Mouse (Mus musculus) inflammation-experienced regulatory T-cells, adult 6 months (primary cell): ENCODE data around the gene Itpr2. TPM values are rescaled to one million over a fixed set of nuclear protein-coding genes. Genes with fewer than 3 reads are reported as not detected.

Experiments used
- ATAC-seq: one replicate; pipeline ENCODE4 v1.8.0; 2017
- polyA plus RNA-seq, 3 experiments: library from polyadenylated mRNA; unstranded; fragments of 100-300 nt; shearing (Covaris generic); gene quantifications; one replicate each; pipeline ENCODE4 v1.2.1; 2017

Itpr2 gene
- polyA plus RNA-seq, 3 experiments from 2014 or later = 43.2 to 111 (median 94.9) TPM

DNA sequence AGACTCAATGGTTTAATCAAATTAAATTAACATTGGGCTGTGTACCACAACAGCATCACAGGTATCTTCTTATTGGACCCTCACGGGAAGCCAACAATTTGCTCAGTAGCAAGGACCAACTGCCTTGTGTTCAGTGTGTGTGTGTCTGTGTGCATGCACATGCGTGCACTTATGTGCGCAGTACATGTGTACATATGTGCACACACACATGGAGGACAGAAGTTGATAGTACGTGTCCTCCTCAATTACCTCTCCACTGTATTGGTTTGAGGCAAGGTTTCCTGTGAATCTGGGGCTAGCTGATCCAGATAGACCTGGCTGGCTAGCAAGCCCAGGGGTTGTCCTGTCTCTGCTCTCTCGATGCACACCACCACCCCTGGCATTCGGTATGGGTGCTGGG is 246.4 kb downstream of the Itpr2 start:
- no peak for ATAC-seq

DNA sequence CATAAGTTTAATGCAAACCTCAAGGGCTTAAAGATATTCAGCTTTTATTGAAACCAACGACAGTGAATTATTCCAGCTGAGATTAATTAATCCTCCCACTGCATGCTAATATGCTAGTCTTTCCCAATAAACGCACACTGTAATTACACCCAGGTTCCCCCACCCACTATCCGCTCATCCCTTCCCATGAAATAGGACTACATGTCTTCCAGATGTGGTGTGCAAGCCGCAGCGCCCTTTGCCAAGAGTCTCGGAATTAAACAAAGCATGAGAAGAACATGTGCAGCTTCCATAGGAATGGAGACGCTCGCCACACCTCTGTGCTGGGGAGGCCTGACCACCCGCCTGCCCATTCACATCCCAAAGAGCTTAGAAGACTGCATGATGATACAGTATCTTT is 247.1 kb downstream of the Itpr2 start:
- ATAC-seq = no peak

DNA sequence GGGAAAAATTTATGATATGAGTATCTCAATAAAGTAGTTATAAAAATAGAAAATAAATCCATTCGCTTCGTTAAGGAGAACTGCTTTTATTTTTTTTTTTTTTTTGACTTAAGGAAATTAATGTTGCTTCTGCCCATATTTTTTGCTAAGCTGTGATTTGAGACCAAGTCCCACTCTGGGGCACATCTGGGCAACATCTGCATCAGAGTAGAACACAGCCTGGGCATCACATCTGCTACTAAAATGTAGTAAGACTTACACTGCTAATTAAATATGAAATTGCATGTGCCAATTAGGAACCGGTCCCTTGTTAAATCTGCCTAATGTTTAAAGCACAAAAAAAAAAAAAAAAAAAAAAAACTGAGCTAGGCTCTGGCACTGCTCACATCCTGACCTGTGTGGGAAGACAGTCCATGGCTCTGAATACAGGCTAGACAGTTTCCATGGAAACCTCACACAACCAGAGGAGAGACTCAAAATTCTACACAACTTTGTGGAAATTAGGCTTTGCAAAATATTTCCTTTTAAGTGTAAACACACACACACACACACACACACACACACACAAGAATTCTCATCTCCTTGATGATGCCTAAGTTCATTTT is 247.7 kb downstream of the Itpr2 start:
- ATAC-seq = no peak

DNA sequence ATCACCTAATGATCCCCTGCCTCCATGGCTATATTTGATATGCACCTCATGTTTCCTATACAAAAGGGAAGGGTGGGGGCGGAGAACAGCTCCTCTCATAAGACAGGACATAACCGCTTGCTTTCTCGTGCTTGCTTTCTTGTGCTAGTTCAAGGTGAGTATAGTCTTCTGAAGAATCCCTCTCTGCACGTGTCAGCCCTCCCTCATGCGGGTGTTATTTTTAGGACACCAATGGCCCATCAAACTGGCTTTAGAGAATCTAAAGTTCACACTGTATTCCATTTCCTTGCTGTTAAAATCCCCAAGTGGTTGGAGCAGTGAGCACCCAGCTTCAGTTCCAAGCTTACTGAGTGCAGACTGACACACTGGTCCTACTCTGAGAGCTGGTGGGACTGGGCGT is 252.9 kb downstream of the Itpr2 start:
- no peak for ATAC-seq

DNA sequence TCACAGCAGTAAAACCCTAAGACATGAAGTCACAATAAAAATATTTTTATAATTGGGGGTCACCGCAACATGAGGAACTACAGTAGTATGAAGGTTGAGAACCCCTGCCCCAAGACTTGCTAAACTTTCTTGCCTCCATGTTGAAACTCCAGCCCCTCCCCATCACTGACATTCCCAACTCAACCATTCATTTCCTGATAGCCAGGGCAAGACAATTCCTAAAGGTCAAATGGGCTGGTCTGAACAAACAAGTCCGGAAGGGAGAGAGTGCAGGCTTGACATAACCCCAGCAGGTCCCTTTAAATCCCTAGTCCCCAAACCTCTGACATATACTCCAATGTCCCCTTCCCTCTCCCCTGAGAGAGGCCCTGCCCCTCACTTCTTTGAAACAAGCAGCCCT is 253.7 kb downstream of the Itpr2 start:
- no peak for ATAC-seq

DNA sequence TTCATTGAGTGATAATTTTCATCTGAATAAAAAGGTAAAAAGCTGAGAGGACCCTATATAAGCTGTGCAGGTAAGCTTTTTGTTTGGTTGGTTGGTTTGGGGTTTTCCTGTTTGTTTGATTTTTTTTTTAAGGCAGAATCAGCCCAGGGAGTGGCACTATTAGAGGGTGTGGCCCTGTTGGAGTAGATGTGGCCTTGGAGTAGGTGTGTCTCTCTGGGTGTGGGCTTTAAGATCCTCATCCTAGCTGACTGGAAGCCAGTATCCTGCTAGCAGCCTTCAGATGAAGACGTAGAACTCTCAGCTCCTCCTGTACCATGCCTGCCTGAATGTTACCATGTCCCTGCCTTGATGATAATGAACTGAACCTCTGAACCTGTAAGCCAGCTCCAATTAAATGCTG is 254.1 kb downstream of the Itpr2 start:
- no peak for ATAC-seq

DNA sequence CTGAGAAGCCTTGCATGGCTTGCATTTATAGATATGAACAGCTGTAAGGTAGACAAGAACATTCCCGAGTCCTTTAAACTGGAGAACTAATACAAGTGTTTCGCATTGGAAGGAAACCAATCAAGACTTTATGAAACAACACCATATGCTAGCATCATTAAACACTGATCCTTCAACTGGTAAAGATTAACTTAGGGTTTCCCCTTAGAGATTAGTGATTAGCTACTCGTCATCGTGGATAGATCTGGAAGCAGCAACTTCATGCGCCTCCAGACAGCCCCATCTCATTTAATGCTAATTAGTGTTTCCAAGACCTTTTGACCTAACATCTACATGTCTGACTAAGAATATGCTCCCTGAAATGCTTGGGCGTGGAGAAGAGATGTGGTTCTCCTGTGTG is 255.7 kb downstream of the Itpr2 start:
- ATAC-seq = no peak

DNA sequence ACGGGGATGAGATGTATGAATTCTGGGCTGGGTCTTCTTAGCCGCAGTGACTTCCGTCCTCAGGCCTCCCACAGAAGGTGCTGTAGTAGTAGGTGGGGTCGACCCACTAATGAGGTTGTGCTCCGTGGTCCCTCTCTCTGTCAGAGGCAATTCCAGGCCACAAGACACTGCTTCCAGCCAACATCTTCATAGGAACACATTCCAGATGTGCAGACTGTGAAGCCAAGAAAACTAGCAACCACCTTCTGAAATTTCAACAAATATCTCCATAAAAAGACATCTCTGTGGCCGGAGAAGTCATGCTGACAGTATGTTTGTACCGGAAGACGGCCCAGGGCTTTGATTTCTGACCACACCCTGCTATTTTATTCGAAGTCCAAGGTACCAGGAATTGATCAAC is 256.1 kb downstream of the Itpr2 start:
- ATAC-seq = no peak

DNA sequence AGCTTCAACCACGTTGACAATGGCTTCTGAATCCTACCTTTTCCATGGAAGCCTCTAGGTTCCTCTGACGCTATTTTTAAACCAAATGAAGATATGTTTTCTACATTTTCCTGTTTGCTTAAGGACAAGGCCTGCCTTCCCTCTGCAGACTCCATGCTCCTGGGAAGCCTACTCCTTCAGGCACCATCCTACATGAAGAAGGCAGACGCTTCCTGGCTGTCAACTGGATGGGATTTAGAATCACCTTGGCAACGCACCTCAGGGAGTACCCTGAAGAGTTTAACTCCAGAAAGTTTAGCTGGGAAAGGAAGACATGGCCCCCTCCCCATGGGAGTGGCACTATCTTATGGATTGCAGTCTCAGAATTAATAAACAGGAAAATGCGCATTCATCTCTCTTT is 259.0 kb downstream of the Itpr2 start:
- ATAC-seq = no peak

DNA sequence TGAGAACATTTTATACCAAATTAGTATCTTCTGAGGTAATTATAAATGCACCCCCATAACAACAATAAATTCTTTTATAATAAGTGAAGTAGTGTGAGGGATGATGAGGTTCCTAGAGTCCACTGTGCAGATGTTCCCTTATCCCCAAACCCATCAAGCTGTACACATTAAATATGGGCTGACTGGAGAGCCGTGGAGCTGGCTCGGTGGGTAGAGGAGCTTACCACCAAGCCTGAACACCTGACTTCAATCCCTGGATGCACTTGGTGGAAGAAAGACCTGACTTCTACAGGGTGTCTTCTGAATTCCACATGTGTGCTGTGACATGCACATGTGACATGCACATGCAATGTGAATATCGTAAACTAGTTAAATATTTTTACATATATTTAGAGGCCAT is 260.7 kb downstream of the Itpr2 start:
- ATAC-seq = no peak

DNA sequence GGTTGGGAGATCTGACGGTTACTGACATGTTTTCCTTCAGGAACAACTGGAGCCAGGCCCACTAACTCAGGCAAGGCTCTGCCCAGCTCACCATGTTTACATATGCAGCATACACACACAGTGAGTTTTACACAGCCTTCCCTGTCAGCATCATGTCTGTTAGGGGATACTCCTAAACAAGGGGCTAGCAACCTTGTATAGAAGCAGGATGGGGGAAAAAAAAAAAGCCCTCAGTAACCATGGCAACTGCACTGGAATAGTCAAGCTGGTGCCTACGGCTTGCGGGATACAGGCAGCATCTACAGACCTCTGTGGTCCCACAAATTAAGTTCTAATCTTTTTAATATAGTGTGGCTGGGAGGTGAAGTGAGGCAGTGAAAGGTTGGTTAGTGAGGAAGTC is 266.9 kb downstream of the Itpr2 start:
- no peak for ATAC-seq

DNA sequence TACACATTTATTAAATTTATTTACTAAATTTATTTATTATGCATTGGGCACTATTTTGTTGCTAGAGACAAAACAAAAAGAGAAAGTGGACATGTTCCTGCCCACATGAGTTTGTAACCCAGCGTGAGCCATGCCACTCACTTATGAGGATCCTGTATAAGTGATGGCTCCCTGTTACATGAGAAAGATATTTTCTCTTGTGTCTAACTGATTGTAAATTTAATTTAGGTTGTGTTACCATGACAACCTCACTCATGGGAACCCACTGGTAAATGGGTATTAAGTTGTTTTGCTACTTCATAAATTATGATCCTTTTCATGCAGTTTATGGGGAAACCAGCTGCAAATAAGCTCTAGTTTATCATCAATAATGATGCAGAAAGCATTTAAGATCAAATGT is 267.6 kb downstream of the Itpr2 start:
- no peak for ATAC-seq

DNA sequence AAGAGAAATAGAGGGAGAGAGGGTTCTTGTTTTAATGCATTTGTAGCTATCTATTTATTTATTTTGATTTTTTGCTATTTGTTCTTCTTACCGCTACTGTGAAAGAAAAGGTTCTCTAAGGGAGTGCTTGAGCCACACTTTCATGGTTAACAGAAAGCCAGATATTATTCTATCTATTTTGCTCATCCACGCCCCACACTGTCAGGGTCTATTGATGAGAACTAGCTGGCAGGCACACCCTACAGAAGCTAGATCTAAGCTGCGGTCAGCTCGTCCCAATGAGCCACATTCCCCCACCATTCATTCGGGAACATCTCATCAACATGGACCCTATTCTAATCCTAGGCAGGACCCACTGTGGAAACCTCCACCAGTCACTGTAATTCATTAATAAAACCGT is 271.1 kb downstream of the Itpr2 start:
- ATAC-seq = no peak

DNA sequence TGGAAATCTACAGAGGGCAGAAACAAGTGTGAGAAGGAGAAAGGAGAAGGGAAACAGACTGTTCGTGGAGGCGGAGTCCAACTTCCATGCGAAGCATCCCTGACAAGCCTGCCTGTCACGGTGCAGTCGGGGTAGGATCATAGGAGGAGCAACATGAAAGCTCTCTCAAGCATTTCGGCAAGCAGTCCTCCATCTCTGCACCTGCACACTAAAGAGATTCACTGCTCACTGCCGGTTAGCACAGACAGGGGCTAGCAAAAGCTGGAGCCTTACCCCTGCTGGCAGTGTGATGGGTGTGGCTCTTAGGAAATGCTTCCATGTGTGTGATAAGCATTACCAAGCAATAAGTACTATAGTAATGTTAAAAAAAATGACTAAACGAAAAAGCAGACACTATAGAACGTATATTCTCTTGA is 271.6 kb downstream of the Itpr2 start:
- no peak for ATAC-seq

DNA sequence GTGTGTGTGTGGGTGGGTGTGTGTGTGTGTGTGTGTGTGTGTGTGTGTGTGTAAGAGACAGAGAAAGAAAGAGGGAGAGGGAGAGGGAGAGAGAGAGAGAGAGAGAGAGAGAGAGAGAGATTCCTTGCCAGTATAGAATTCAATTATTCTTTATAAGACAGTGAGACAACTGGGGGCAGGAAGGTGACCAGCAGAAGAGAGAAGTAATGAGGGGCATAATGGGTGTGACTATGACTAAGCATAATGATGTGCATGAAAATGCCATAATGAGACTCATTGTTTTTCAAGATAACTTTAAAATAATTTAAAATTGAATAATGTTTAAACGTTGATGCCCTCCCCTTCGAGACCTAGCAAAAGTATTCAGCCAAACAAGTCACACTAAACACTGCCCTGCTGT is 272.1 kb downstream of the Itpr2 start:
- ATAC-seq = no peak

DNA sequence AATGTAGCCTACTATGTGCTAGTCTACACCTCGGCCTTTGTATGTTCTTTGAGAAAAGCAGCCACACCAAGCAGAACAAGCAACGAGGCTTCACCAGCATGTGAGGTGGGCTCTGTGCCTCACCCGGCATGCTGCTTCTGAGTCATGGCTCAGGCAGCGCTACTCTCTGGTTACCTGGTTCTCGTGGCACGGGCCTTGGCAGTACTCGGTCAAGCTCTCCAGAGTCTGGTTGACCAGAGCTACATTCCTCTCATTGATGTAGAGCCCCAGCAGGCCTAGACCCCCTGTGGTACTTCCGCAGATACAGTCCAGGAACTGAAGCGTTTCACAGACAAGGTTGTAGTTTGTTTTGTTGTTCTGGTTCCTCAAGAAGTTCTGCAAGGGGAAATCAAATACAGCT is 272.5 kb downstream of the Itpr2 start:
- no peak for ATAC-seq

DNA sequence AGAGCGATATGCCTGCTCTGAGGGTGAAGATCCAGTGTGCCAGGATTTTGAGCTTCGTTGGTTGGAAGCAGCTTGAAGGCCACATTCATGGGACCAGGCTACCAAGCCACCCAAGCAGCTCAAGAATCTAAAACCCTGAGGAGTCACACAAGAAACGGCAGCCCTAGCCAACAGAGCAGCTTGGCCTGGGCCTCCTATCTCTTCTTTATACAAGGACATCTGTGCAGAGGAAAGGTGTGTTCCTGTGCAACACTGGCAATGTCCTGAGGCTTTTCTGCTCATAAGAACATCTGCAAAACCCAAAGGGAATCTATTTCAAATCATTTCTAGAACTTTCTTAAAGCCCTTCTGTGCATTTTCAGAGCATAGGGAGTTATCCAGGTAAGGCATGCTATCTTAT is 274.0 kb downstream of the Itpr2 start:
- no peak for ATAC-seq

DNA sequence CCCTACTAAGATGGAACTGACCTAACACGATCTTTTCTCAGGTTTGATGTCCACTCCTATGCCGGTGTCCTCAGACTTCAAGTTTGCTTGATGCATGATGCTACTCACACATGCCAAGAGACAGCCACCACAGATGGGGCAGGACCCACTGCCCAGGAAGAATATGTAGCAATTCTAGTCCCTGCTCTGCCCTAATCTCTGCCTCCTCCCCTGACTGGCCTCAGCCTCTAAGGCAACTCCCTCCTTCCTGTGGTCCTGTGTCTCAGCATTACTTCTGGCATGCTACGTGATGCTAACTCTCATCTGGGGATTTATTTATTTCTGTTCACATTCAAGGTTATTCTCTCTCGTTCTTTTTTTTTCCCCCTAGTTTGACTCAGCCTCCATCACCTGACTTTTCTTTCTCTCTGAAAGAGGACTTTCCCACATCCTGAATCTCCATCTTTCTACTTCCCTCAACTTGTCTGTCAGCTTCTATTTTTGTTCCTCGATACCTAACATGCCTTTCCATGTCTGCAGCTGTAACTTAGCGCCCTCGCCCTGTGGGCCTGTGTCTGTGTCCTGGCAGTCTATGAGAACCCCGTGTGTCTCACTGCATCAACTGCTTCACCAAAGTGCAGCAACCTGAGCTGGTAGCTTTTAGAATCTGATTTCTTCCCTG is 279.5 kb downstream of the Itpr2 start:
- ATAC-seq = peak; percentile 22

DNA sequence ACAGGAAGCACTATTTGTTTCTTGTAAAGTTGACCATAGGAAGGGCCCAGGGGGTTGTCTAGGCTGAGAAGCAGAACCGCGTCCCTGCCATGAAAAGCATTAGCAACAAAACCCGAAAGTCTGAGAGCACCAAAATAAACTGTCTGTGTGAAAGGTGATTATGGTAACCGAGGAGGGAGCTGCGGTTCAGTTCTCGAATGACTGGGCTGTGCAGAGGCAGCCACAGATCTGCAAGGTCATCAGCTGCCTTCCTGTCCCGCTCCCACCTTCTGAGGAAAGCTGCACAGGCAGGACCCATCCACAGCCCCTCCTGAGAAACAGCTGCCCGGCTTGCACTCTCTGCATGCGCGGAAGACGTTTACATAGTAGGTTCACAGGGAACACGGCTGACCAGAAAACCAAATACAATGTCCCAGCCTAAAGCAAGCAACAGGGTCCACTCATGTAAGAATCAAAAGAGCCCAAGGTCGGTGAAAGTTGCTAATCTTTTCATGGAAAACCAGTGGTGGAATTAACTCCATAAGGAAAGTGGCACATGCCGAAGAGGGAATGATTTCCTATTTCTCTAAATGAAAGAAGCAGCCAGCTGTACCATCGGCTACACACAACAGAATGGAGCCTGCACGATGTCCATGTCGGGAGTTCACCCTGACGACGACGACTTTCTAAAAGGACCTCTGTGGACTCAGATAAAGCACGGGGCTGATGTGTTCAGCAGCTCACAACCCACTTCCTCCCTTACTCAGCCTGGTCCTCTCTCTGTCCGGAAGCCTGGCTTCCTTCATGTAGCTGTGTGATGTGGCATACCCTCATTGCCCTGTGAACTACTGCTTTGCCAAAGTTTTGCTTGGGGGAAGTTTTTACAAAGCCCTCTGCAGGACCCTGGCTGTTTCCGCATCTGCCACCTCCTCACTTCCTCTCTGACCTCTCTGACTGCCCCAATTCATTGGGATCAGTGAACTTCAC is 280.4 kb downstream of the Itpr2 start:
- ATAC-seq = peak; percentile 91

DNA sequence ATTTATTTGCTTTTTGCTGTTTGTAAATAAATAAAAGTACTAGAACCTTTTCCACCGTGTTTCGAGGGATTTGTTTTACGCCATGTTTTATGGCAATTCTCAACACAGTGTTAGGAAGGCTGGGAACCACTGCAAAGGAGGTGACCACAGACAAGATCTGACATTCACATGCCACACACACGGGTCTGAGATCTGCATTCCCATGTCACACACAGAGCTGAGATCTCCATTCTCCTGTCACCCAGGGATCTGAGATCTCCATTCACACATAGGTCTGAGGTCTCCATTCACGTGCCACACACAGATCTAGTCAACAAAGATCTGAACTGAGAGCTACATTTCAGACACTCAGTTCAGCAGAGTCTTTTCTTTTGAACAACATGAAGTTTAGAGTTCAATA is 282.0 kb downstream of the Itpr2 start:
- ATAC-seq = no peak

DNA sequence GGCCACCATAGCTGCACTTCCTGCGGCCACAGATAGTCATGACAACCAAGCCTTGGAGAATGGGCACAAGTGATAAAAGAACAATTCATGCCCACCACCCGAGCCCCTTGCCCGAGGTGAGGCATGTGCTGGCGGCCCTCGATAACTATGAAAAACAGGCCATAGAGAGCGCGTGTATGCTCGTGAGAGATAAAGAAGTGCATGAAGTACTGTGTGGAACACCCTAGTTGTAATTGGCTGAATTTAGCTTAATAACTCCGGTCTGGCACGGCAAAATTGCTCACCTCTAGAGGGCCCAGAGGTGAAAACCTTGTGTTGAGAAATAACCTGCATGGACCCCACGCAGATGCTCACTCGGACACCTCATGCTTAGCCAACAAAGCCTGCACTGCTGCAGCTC is 282.5 kb downstream of the Itpr2 start:
- no peak for ATAC-seq

DNA sequence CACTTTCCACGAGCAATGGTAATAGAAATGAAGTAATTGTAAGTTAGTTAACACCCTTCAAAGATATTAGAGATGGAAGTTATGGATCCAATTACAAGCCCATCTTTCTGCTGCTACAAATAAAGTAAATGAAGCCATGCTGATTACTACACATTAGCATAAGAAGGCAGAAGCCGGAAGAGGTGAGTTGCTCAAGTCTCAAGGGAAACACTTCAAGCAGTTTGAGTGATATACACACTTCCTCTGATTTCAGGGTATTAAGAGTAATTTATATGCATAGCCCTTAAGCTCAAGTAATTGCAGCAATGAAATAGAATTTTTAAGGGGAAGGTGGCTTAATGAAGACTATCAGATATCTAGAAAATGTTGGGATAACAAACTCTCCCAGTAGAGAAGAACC is 286.7 kb downstream of the Itpr2 start:
- no peak for ATAC-seq

DNA sequence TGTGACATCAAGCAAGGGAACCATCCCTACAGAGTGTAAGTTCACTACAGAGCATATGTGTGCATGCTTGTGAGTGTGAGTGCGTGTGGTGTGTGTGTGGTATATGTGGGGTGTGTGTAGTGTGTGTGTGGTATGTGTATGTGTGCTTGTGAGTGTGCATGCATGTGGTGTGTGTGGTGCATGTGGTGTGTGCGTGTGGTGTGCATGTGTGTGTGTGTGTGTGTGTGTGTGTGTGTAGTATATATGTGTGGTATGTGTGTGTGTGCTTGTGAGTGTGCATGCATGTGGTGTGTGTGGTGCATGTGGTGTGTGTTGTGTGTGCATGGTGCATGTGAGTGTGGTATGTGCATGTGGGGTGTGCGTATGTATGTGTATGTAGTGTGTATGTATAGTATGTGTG is 289.7 kb downstream of the Itpr2 start:
- ATAC-seq = no peak

DNA sequence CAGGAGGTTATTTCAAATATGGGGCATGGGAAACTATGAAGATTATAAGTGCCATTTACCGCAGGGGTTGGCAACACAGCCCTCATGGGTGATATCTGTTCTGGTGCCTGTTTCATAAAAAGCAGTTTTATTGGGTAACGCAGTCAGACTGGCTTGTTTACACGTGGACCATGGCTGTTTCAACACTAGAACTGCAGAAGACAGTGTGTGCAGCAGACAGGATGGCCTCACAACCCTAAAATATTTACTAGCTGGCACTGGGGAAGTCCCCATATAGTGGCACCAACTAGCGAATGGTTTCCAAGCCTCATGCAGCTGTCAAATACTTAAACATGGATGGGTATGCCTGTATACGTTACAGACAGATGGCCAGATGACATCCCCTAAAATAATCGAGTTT is 290.8 kb downstream of the Itpr2 start:
- ATAC-seq = no peak
